Mouse (Mus musculus) adrenal gland (tissue): ENCODE measurements around the gene Cyp11a1.

Source experiments
- intact Hi-C: fragments of 180-260 bp; cut with DNase I; formaldehyde crosslinking; loops from one replicate; pipeline ENCODE4 v1.15.1; 2025

Gene Cyp11a1

GRCm38 (mm10) chr9:58067546-58067945 lies 61.3 kb downstream of the Cyp11a1 start:
- intact Hi-C loops, result loop anchor here (5.0 kb wide), 1 partner anchor 450 kb away; no protein-coding TSS in a partner anchor

GRCm38 (mm10) chr9:58074561-58074960 lies 68.3 kb downstream of the Cyp11a1 start:
- intact Hi-C loops, result no loop called here
